Mouse (Mus musculus) stomach, embryonic 15.5 days (tissue): Measurements from ENCODE around the gene Ung. TPM values are rescaled to one million over a fixed set of nuclear protein-coding genes. Genes with fewer than 3 reads are reported as not detected.

Experiments
- ATAC-seq: fragments of 200-750 bp; cut with Nextera tagmentation; 2 replicates; pipeline ENCODE4 v1.8.0; 2017; ENCODE audit warnings: low read depth, moderate number of reproducible peaks, moderate TSS enrichment; ENCODE audit not compliant: insufficient read depth, low FRiP score
- H3K27ac ChIP-seq: fragments of 300-500 bp; sonication (generic); 2 replicates; pipeline ENCODE4 v1.5.1; 2015; ENCODE audit warnings: mild to moderate bottlenecking, inconsistent platforms
- H3K27me3 ChIP-seq: fragments of 300-500 bp; sonication (generic); replicated peaks from 2 replicates; pipeline ENCODE4 v1.6.1; 2015; ENCODE audit warnings: inconsistent platforms
- H3K36me3 ChIP-seq: fragments of 300-500 bp; sonication (generic); 2 replicates; pipeline ENCODE4 v1.6.1; 2015; ENCODE audit warnings: inconsistent platforms
- H3K4me1 ChIP-seq: fragments of 300-500 bp; sonication (generic); 2 replicates; pipeline ENCODE4 v1.6.1; 2015; ENCODE audit warnings: inconsistent platforms
- H3K4me2 ChIP-seq: fragments of 300-500 bp; sonication (generic); 2 replicates; pipeline ENCODE4 v1.6.1; 2015; ENCODE audit warnings: mild to moderate bottlenecking, inconsistent platforms
- H3K4me3 ChIP-seq: fragments of 300-500 bp; sonication (generic); replicated peaks from 2 replicates; pipeline ENCODE4 v1.5.1; 2015; ENCODE audit warnings: inconsistent platforms
- H3K9ac ChIP-seq: fragments of 300-500 bp; sonication (generic); 2 replicates; pipeline ENCODE4 v1.6.1; 2015; ENCODE audit warnings: inconsistent platforms
- H3K9me3 ChIP-seq: fragments of 300-500 bp; sonication (generic); 2 replicates; pipeline ENCODE4 v1.6.1; 2016; ENCODE audit warnings: inconsistent platforms
- WGBS: fragments of 180-500 bp; shearing (Covaris S2); methylation state at CpG from one replicate; pipeline ENCODE4 v1.1.7; 2015; 5-methylcytosine and 5-hydroxymethylcytosine counted together
- polyA plus RNA-seq: library from polyadenylated mRNA; unstranded; fragments of >200 nt; fragmentation: Nextera tagmentation; extraction: Ambion mirVana; gene quantifications from 2 replicates; pipeline ENCODE4 v1.2.1, GENCODE M21; 2015

Gene Ung
- polyA plus RNA-seq, 1 experiment from 2014 or later, result 42.9 TPM

GRCm38 (mm10) chr5:114113334-114113733, 16.9 kb upstream of the Ung start:
- Histone ChIP-seq H3K4me1 (no peaks in the 10 kb centered on the region), H3K36me3 (peaks cover 43% of the 10 kb centered on the region), H3K27me3 (no peaks in the 10 kb centered on the region), H3K27ac (no peak overlapping the region), H3K9me3 (no peaks in the 10 kb centered on the region), H3K4me2 (no peak overlapping the region), H3K9ac (no peak overlapping the region), H3K4me3 (no peak overlapping the region)
- 85% methylated on average over 6 of the region's 6 CpGs for WGBS
- ATAC-seq, result no peak

GRCm38 (mm10) chr5:114115030-114115429, 15.2 kb upstream of the Ung start:
- Histone ChIP-seq H3K4me3 (no peak overlapping the region), H3K36me3 (peaks cover 41% of the 10 kb centered on the region), H3K9me3 (no peaks in the 10 kb centered on the region), H3K4me1 (no peaks in the 10 kb centered on the region), H3K27me3 (no peaks in the 10 kb centered on the region), H3K4me2 (no peak overlapping the region), H3K9ac (no peak overlapping the region), H3K27ac (no peak overlapping the region)
- WGBS, result 79% methylated on average over 5 of the region's 5 CpGs
- ATAC-seq, result no peak

- no peak overlapping the region for H3K4me3 ChIP-seq
- H3K9ac ChIP-seq, result no peak overlapping the region
- H3K27ac ChIP-seq, result no peak overlapping the region
- peaks cover 39% of the 10 kb centered on the region for H3K36me3 ChIP-seq
- WGBS, result 83% methylated on average over 7 of the region's 7 CpGs
- no peaks in the 10 kb centered on the region for H3K27me3 ChIP-seq
- no peaks in the 10 kb centered on the region for H3K9me3 ChIP-seq
- H3K4me1 ChIP-seq, result no peaks in the 10 kb centered on the region
- no peak for ATAC-seq
- H3K4me2 ChIP-seq, result no peak overlapping the region
These were observed 13.6 kb upstream of the Ung start for GRCm38 (mm10) chr5:114116586-114116985.

GRCm38 (mm10) chr5:114119806-114120205, 10.4 kb upstream of the Ung start:
- Histone ChIP-seq H3K27ac (no peak overlapping the region; the same call in 1 of the 2 replicates), H3K4me3 (no peak overlapping the region), H3K27me3 (no peaks in the 10 kb centered on the region), H3K4me2 (no peak overlapping the region), H3K9me3 (no peaks in the 10 kb centered on the region), H3K4me1 (no peaks in the 10 kb centered on the region), H3K36me3 (peaks cover 51% of the 10 kb centered on the region), H3K9ac (no peak overlapping the region)
- WGBS, result 87% methylated on average over 4 of the region's 4 CpGs
- ATAC-seq, result no peak

- WGBS, result 93% methylated on average over 3 of the region's 3 CpGs
- Histone ChIP-seq H3K36me3 (peaks cover 31% of the 10 kb centered on the region), H3K4me1 (peaks cover 10% of the 10 kb centered on the region), H3K27me3 (no peaks in the 10 kb centered on the region), H3K4me3 (no peak overlapping the region), H3K27ac (no peak overlapping the region), H3K4me2 (no peak overlapping the region), H3K9me3 (no peaks in the 10 kb centered on the region), H3K9ac (no peak overlapping the region)
- ATAC-seq, result no peak
These were observed 4.2 kb upstream of the Ung start for GRCm38 (mm10) chr5:114126008-114126407.

- H3K4me1 ChIP-seq, result peaks cover 15% of the 10 kb centered on the region
- peak overlapping the region; percentile 93; the same call in 1 of the 2 replicates for H3K27ac ChIP-seq
- H3K4me3 ChIP-seq, result peak overlapping the region; percentile 72; the same call in 1 of the 2 replicates
- ATAC-seq, result no peak
- peak overlapping the region; percentile 99 for H3K4me2 ChIP-seq
- 82% methylated on average over 7 of the region's 7 CpGs for WGBS
- H3K9ac ChIP-seq, result no peak overlapping the region
- H3K36me3 ChIP-seq, result peaks cover 25% of the 10 kb centered on the region
- no peaks in the 10 kb centered on the region for H3K27me3 ChIP-seq
- H3K9me3 ChIP-seq, result no peaks in the 10 kb centered on the region
These were observed 3.5 kb upstream of the Ung start for GRCm38 (mm10) chr5:114126499-114127244.

GRCm38 (mm10) chr5:114127374-114128349, 2.5 kb upstream of the Ung start, which contains the start of gene Alkbh2:
Alkbh2 (minus strand) TSS chr5:114128218.
- Histone ChIP-seq H3K27ac (peak within 1 kb of the TSS; percentile 93), H3K9me3 (no peaks in the 10 kb centered on the region)

GRCm38 (mm10) chr5:114129550-114130210, 506 bp upstream of the Ung start:
- Histone ChIP-seq H3K36me3 (0 out of 2 replicates have a peak, but pooled peaks cover 3% of the 10 kb centered on the region), H3K9me3 (no peaks in the 10 kb centered on the region), H3K4me3 (peak overlapping the region; percentile 65), H3K4me2 (peak overlapping the region; percentile 99), H3K27me3 (no peaks in the 10 kb centered on the region), H3K27ac (no peak overlapping the region), H3K4me1 (peaks cover 33% of the 10 kb centered on the region), H3K9ac (no peak overlapping the region)
- WGBS, result 74% methylated on average over 15 of the region's 15 CpGs
- ATAC-seq, result no peak

More at GRCm38 (mm10) chr5:114127374-114128349, 2.5 kb upstream of the Ung start, which contains the start of gene Alkbh2:
- peak within 1 kb of the TSS; percentile 72 for H3K4me3 ChIP-seq
- 1% methylated on average over 69 of the region's 69 CpGs for WGBS
- H3K4me1 ChIP-seq, result peaks cover 23% of the 10 kb centered on the region
- peak within 1 kb of the TSS; percentile 64 for H3K9ac ChIP-seq
- 0 out of 2 replicates have a peak, but pooled peaks have one; percentile 11 for ATAC-seq
- no peaks in the 10 kb centered on the region for H3K27me3 ChIP-seq
- H3K36me3 ChIP-seq, result peaks cover 16% of the 10 kb centered on the region; the same call in 1 of the 2 replicates
- peak within 1 kb of the TSS; percentile 99 for H3K4me2 ChIP-seq

- H3K27me3 ChIP-seq, result no peaks in the 10 kb centered on the region
- under 1% methylated on average over 82 of the region's 87 CpGs for WGBS
These were observed 723 bp downstream of the Ung start for GRCm38 (mm10) chr5:114130698-114131520.

GRCm38 (mm10) chr5:114131521-114131840, 1.3 kb downstream of the Ung start:
- Histone ChIP-seq H3K4me3 (peak overlapping the region; percentile 65), H3K4me1 (peaks cover 33% of the 10 kb centered on the region), H3K9ac (peak overlapping the region; percentile 43; the same call in 1 of the 2 replicates), H3K4me2 (peak overlapping the region; percentile 99), H3K9me3 (no peaks in the 10 kb centered on the region), H3K36me3 (no peaks in the 10 kb centered on the region; the same call in 1 of the 2 replicates), H3K27ac (peak overlapping the region; percentile 82), H3K27me3 (no peaks in the 10 kb centered on the region)
- WGBS, result under 1% methylated on average over 15 of the region's 15 CpGs
- no peak for ATAC-seq

More at GRCm38 (mm10) chr5:114130698-114131520, 723 bp downstream of the Ung start:
- peak overlapping the region; percentile 65 for H3K4me3 ChIP-seq
- peak overlapping the region; percentile 43; the same call in 1 of the 2 replicates for H3K9ac ChIP-seq
- H3K36me3 ChIP-seq, result no peaks in the 10 kb centered on the region; the same call in 1 of the 2 replicates
- H3K4me2 ChIP-seq, result peak overlapping the region; percentile 99
- H3K9me3 ChIP-seq, result no peaks in the 10 kb centered on the region
- ATAC-seq, result peak; percentile 96
- peaks cover 33% of the 10 kb centered on the region for H3K4me1 ChIP-seq
- H3K27ac ChIP-seq, result peak overlapping the region; percentile 82
